Mouse (Mus musculus) heart, adult 8-10 months (tissue): ENCODE measurements at regions not wholly inside any gene's neighbourhood (a gene's known extent, or its start where the extent isn't known, plus 50 kb on each side); places are given as distances from the start of the nearest gene placed in this dataset.

ENCODE experiments used
- DNase-seq: peaks from one replicate; pipeline ENCODE4 v3.0.0; 2022; ENCODE audit warnings: low spot score

- no peak for DNase-seq
Observed at GRCm38 (mm10) chr1:13941351-13941750, 2151.8 kb downstream of the 4930444P10Rik start.

GRCm38 (mm10) chr1:13938344-13938743 is 2154.8 kb downstream of the 4930444P10Rik start:
- no peak for DNase-seq

GRCm38 (mm10) chr1:13935938-13936491 is 2157.1 kb downstream of the 4930444P10Rik start:
- DNase-seq: no peak

GRCm38 (mm10) chr1:13928679-13929078 is 2164.4 kb downstream of the 4930444P10Rik start:
- DNase-seq: no peak

GRCm38 (mm10) chr1:13927964-13928363 is 2165.2 kb downstream of the 4930444P10Rik start:
- DNase-seq: no peak

- no peak for DNase-seq
Observed at GRCm38 (mm10) chr1:13925994-13926393, 2167.1 kb downstream of the 4930444P10Rik start.

- DNase-seq: no peak
Observed at GRCm38 (mm10) chr1:13915216-13915615, 2177.9 kb downstream of the 4930444P10Rik start.

GRCm38 (mm10) chr1:13879126-13879525 is 2214.0 kb downstream of the 4930444P10Rik start:
- no peak for DNase-seq

GRCm38 (mm10) chr1:13873925-13874324 is 2219.2 kb downstream of the 4930444P10Rik start:
- DNase-seq: no peak

- DNase-seq: no peak
Observed at GRCm38 (mm10) chr1:13872536-13872935, 2220.6 kb downstream of the 4930444P10Rik start.

- DNase-seq: no peak
Observed at GRCm38 (mm10) chr1:13870631-13871286, 2222.4 kb downstream of the 4930444P10Rik start.

GRCm38 (mm10) chr1:13865713-13866112 is 2227.4 kb downstream of the 4930444P10Rik start:
- no peak for DNase-seq

GRCm38 (mm10) chr1:13863712-13864111 is 2229.4 kb downstream of the 4930444P10Rik start:
- no peak for DNase-seq

GRCm38 (mm10) chr1:13861070-13861511 is 2232.0 kb downstream of the 4930444P10Rik start:
- DNase-seq: no peak

- DNase-seq: no peak
Observed at GRCm38 (mm10) chr1:13860469-13860868, 2232.7 kb downstream of the 4930444P10Rik start.

GRCm38 (mm10) chr1:13859723-13860122 is 2233.4 kb downstream of the 4930444P10Rik start:
- DNase-seq: no peak

GRCm38 (mm10) chr1:13858371-13859018 is 2234.6 kb downstream of the 4930444P10Rik start:
- DNase-seq: no peak

GRCm38 (mm10) chr1:13856998-13857397 is 2236.1 kb downstream of the 4930444P10Rik start:
- DNase-seq: no peak

GRCm38 (mm10) chr1:13851144-13851543 is 2242.0 kb downstream of the 4930444P10Rik start:
- no peak for DNase-seq

GRCm38 (mm10) chr1:13849071-13849470 is 2244.1 kb downstream of the 4930444P10Rik start:
- DNase-seq: no peak

GRCm38 (mm10) chr1:13846336-13846865 is 2246.7 kb downstream of the 4930444P10Rik start:
- DNase-seq: no peak

- DNase-seq: no peak
Observed at GRCm38 (mm10) chr1:13840309-13840622, 2252.9 kb downstream of the 4930444P10Rik start.
